Mouse (Mus musculus): ENCODE results near the gene Scgb1a1. TPM values are rescaled to one million over a fixed set of nuclear protein-coding genes. Genes with fewer than 3 reads are reported as not detected.
A peak's percentile ranks its signal among the peaks of the same experiment; 100 is the strongest.
"Not testable (repeated sequence)": the region's sequence is repeated elsewhere in the genome, so short reads cannot be mapped to it uniquely, and the experiment has no call there.

Scgb1a1 gene
- polyA plus RNA-seq, 1 experiment from 2014 or later = not detected

- H3K27me3 ChIP-seq (ENCODE audit: insufficient read depth, poor library complexity, severe bottlenecking) = no peaks in the 10 kb centered on the region
- no peaks in the 10 kb centered on the region for H3K36me3 ChIP-seq
- no peaks in the 10 kb centered on the region for H3K9me3 ChIP-seq
- H3K4me1 ChIP-seq = peaks cover 10% of the 10 kb centered on the region
- 81% methylated on average over 1 of the region's 1 CpGs for WGBS
- no peak overlapping the region for H3K4me3 ChIP-seq
- H3K27ac ChIP-seq = no peak overlapping the region
- DNase-seq (ENCODE audit: low spot score) = no peak
Observed at GRCm38 (mm10) chr19:9058331-9058884, 29.4 kb downstream of the Scgb1a1 start.

GRCm38 (mm10) chr19:9057679-9058078 is 30.1 kb downstream of the Scgb1a1 start:
- no peak overlapping the region for H3K27ac ChIP-seq
- H3K4me1 ChIP-seq = peaks cover 17% of the 10 kb centered on the region
- no peaks in the 10 kb centered on the region for H3K36me3 ChIP-seq
- H3K4me3 ChIP-seq = no peak overlapping the region
- no peaks in the 10 kb centered on the region for H3K9me3 ChIP-seq
- no peaks in the 10 kb centered on the region for H3K27me3 ChIP-seq (ENCODE audit: insufficient read depth, poor library complexity, severe bottlenecking)
- DNase-seq (ENCODE audit: low spot score) = no peak

GRCm38 (mm10) chr19:9055703-9056355 is 31.9 kb downstream of the Scgb1a1 start:
- Histone ChIP-seq H3K4me3 (no peak overlapping the region), H3K4me1 (peaks cover 14% of the 10 kb centered on the region), H3K36me3 (no peaks in the 10 kb centered on the region), H3K27me3 (ENCODE audit: insufficient read depth, poor library complexity, severe bottlenecking) (no peaks in the 10 kb centered on the region), H3K9me3 (no peaks in the 10 kb centered on the region), H3K27ac (no peak overlapping the region)
- no peak for DNase-seq (ENCODE audit: low spot score)
- WGBS = 79% methylated on average over 4 of the region's 4 CpGs

GRCm38 (mm10) chr19:9055153-9055552 is 32.6 kb downstream of the Scgb1a1 start:
- no peak overlapping the region for H3K27ac ChIP-seq
- DNase-seq (ENCODE audit: low spot score) = no peak
- H3K9me3 ChIP-seq = no peaks in the 10 kb centered on the region
- peaks cover 18% of the 10 kb centered on the region for H3K4me1 ChIP-seq
- no peaks in the 10 kb centered on the region for H3K27me3 ChIP-seq (ENCODE audit: insufficient read depth, poor library complexity, severe bottlenecking)
- 19% methylated on average over 2 of the region's 2 CpGs for WGBS
- H3K36me3 ChIP-seq = no peaks in the 10 kb centered on the region
- H3K4me3 ChIP-seq = no peak overlapping the region

GRCm38 (mm10) chr19:9052803-9053431 is 34.8 kb downstream of the Scgb1a1 start:
- Histone ChIP-seq H3K9me3 (no peaks in the 10 kb centered on the region), H3K4me3 (no peak overlapping the region), H3K27ac (peak overlapping the region; percentile 23), H3K27me3 (ENCODE audit: insufficient read depth, poor library complexity, severe bottlenecking) (no peaks in the 10 kb centered on the region), H3K36me3 (no peaks in the 10 kb centered on the region), H3K4me1 (peaks cover 22% of the 10 kb centered on the region)
- 25% methylated on average over 6 of the region's 6 CpGs for WGBS
- no peak for DNase-seq (ENCODE audit: low spot score)

GRCm38 (mm10) chr19:9051985-9052384 is 35.8 kb downstream of the Scgb1a1 start:
- not testable (repeated sequence) for H3K27ac ChIP-seq; H3K27me3 ChIP-seq (ENCODE audit: insufficient read depth, poor library complexity, severe bottlenecking); H3K36me3 ChIP-seq; H3K4me3 ChIP-seq; DNase-seq (ENCODE audit: low spot score); H3K9me3 ChIP-seq
- 90% methylated on average over 4 of the region's 4 CpGs for WGBS
- peaks cover 28% of the 10 kb centered on the region for H3K4me1 ChIP-seq

- Histone ChIP-seq H3K27ac (peak overlapping the region; percentile 54), H3K36me3 (no peaks in the 10 kb centered on the region), H3K27me3 (ENCODE audit: insufficient read depth, poor library complexity, severe bottlenecking) (no peaks in the 10 kb centered on the region), H3K9me3 (no peaks in the 10 kb centered on the region), H3K4me1 (peaks cover 28% of the 10 kb centered on the region), H3K4me3 (no peak overlapping the region)
- WGBS = 41% methylated on average over 9 of the region's 9 CpGs
- no peak for DNase-seq (ENCODE audit: low spot score)
Observed at GRCm38 (mm10) chr19:9050294-9051229, 37.2 kb downstream of the Scgb1a1 start.

- H3K4me1 ChIP-seq = peaks cover 32% of the 10 kb centered on the region
- H3K27me3 ChIP-seq (ENCODE audit: insufficient read depth, poor library complexity, severe bottlenecking) = no peaks in the 10 kb centered on the region
- no peak overlapping the region for H3K4me3 ChIP-seq
- 0 out of 2 replicates have a peak overlapping the region, but pooled peaks have one; percentile 10 for H3K27ac ChIP-seq
- H3K36me3 ChIP-seq = no peaks in the 10 kb centered on the region
- no peak for DNase-seq (ENCODE audit: low spot score)
- 95% methylated on average over 4 of the region's 4 CpGs for WGBS
- H3K9me3 ChIP-seq = no peaks in the 10 kb centered on the region
Observed at GRCm38 (mm10) chr19:9048981-9049687, 38.6 kb downstream of the Scgb1a1 start.

GRCm38 (mm10) chr19:9047946-9048387 is 39.8 kb downstream of the Scgb1a1 start:
- H3K27me3 ChIP-seq (ENCODE audit: insufficient read depth, poor library complexity, severe bottlenecking) = no peaks in the 10 kb centered on the region
- H3K4me1 ChIP-seq = peaks cover 26% of the 10 kb centered on the region
- WGBS = 31% methylated on average over 1 of the region's 1 CpGs
- no peaks in the 10 kb centered on the region for H3K9me3 ChIP-seq
- H3K36me3 ChIP-seq = no peaks in the 10 kb centered on the region
- no peak for DNase-seq (ENCODE audit: low spot score)
- no peak overlapping the region for H3K4me3 ChIP-seq
- peak overlapping the region; percentile 69; the same call in 1 of the 2 replicates for H3K27ac ChIP-seq

GRCm38 (mm10) chr19:9047207-9047945 is 40.4 kb downstream of the Scgb1a1 start:
- WGBS = 49% methylated on average over 7 of the region's 7 CpGs
- DNase-seq (ENCODE audit: low spot score) = no peak

GRCm38 (mm10) chr19:9044291-9044690 is 43.5 kb downstream of the Scgb1a1 start:
- 57% methylated on average over 4 of the region's 4 CpGs for WGBS
- Histone ChIP-seq H3K4me1 (peaks cover 22% of the 10 kb centered on the region), H3K4me3 (no peak overlapping the region), H3K9me3 (no peaks in the 10 kb centered on the region), H3K27ac (peak overlapping the region; percentile 42; the same call in 1 of the 2 replicates), H3K27me3 (ENCODE audit: insufficient read depth, poor library complexity, severe bottlenecking) (no peaks in the 10 kb centered on the region), H3K36me3 (no peaks in the 10 kb centered on the region)
- DNase-seq (ENCODE audit: low spot score) = peak; percentile 80

More at GRCm38 (mm10) chr19:9047207-9047945, 40.4 kb downstream of the Scgb1a1 start:
- Histone ChIP-seq H3K27ac (peak overlapping the region; percentile 69), H3K36me3 (no peaks in the 10 kb centered on the region), H3K4me1 (peaks cover 20% of the 10 kb centered on the region), H3K9me3 (no peaks in the 10 kb centered on the region), H3K4me3 (no peak overlapping the region), H3K27me3 (ENCODE audit: insufficient read depth, poor library complexity, severe bottlenecking) (no peaks in the 10 kb centered on the region)
